Comparison of ENCODE assay signal across 20 mouse cellular contexts in the genomic region with DNA sequence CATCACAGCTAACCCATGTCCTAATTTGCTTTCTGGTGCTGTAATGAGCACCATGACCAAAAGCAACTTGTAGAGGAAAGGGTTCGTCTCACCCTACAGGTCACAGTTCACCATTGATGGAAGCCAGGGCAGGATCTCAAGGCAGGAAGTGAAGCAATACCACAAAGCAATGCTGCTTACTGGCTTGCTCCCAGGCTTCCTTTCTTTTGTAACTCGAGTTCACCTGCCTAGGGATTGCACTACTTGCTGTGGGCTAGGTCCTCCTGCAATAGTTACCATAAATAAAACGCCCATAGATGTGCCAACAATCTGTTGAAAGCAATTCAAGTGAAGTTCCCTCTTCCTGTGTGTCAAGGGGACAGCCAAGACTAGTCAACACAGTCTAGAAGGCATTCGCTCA.
DNase-seq lines count a peak whose midpoint lies in the region; ATAC-seq and TF ChIP-seq lines count a peak whose summit lies in the region.
"Had no signal": no experiment of that assay in that cellular context is flagged by ENCODE, and none has a peak within 500 bp of the region (broad histone marks: within the 10 kb centered on the region; RNA-seq: fewer than 3 reads in every experiment).

No protein-coding gene starts in this region.

- H3K4me1 ChIP-seq in liver, postnatal 0 days (ENCODE audit: insufficient read depth), result no peaks in the 10 kb centered on the region
- no peaks in the 10 kb centered on the region for H3K4me1 ChIP-seq in heart, adult 2 months (ENCODE audit: control insufficient read depth, insufficient read depth, low read length)
- H3K4me1 ChIP-seq: forebrain, embryonic 12.5 days; heart, embryonic 10.5 days had no signal

- intact Hi-C loops in heart, adult 2 months (cut with DNase I), result no loop called here

- TF ChIP-seq EP300 in liver, postnatal 0 days (IDR thresholded peaks at IDR 0.05; ENCODE audit: low read depth), result peak; percentile 51
- TF ChIP-seq EP300 in heart, adult 2 months (IDR thresholded peaks at IDR 0.05; ENCODE audit: insufficient read depth, low read depth, low read length), result no peak

- no peak overlapping the region for H3K9ac ChIP-seq in liver, postnatal 0 days (replicated peaks)
- no peak overlapping the region for H3K9ac ChIP-seq in heart, adult 2 months (ENCODE audit: low read depth, low read length)
- H3K9ac ChIP-seq: embryonic facial prominence, embryonic 12.5 days; forebrain, embryonic 12.5 days; hindbrain, embryonic 13.5 days had no signal

- no peak for DNase-seq in liver, postnatal 0 days
- no peak for DNase-seq in liver
- peak; percentile 85 for DNase-seq in gonadal fat pad, adult 2 months (ENCODE audit: low read depth)
- no peak for DNase-seq in right cerebral cortex, postnatal 10 days (ENCODE audit: low spot score in 2 of 2)
- DNase-seq in heart, adult 11 months, result no peak
- DNase-seq in heart, adult 2 months, result no peak
- DNase-seq: adrenal gland, adult 2 months; adrenal gland, postnatal 36 days; cerebellum, adult 11-12 months; cerebellum, adult 9-11 months; gastrocnemius, postnatal 10 days; heart, postnatal 10 days; heart, postnatal 4 days had no signal

- H3K9me3 ChIP-seq in liver, postnatal 0 days (ENCODE audit: low read length), result no peaks in the 10 kb centered on the region
- H3K9me3 ChIP-seq: embryonic facial prominence, embryonic 12.5 days; forebrain, embryonic 12.5 days; heart, embryonic 10.5 days; hindbrain, embryonic 13.5 days had no signal

- no peak overlapping the region for H3K4me3 ChIP-seq in liver, postnatal 0 days (ENCODE audit: low read depth, low read length)
- no peak overlapping the region for H3K4me3 ChIP-seq in heart, adult 2 months
- H3K4me3 ChIP-seq: embryonic facial prominence, embryonic 12.5 days; forebrain, embryonic 12.5 days; heart, embryonic 10.5 days; hindbrain, embryonic 13.5 days had no signal

- no peak for TF ChIP-seq POLR2A in heart, adult 2 months (IDR thresholded peaks at IDR 0.05; ENCODE audit: insufficient read depth, low read depth, low read length)

- ATAC-seq in liver, postnatal 0 days, result peak; percentile 50; the same call in 1 of the 2 replicates
- peak; percentile 80 for ATAC-seq in megakaryocyte progenitor cell, adult 5-6 weeks (replicated peaks; ENCODE audit: poor library complexity)
- ATAC-seq: forebrain, embryonic 16.5 days; hindbrain, postnatal 0 days had no signal

- TF ChIP-seq CTCF in liver, postnatal 0 days (IDR thresholded peaks at IDR 0.05; ENCODE audit: low read depth), result no peak
- TF ChIP-seq CTCF in heart, adult 2 months (IDR thresholded peaks at IDR 0.05), result no peak

- H3K79me2 ChIP-seq in heart, adult 2 months (replicated peaks; ENCODE audit: control insufficient read depth, insufficient read depth, low read length), result no peaks in the 10 kb centered on the region

- H3K27me3 ChIP-seq in liver, postnatal 0 days (ENCODE audit: insufficient read depth, low read length), result no peaks in the 10 kb centered on the region
- no peaks in the 10 kb centered on the region for H3K27me3 ChIP-seq in heart, adult 2 months (ENCODE audit: control insufficient read depth, insufficient read depth, low read length)
- H3K27me3 ChIP-seq: embryonic facial prominence, embryonic 12.5 days; hindbrain, embryonic 13.5 days had no signal

- no peaks in the 10 kb centered on the region for H3K36me3 ChIP-seq in liver, postnatal 0 days (replicated peaks; ENCODE audit: insufficient read depth, low read length)
- no peaks in the 10 kb centered on the region for H3K36me3 ChIP-seq in heart, adult 2 months (ENCODE audit: control insufficient read depth, insufficient read depth, low read length)
- H3K36me3 ChIP-seq: embryonic facial prominence, embryonic 12.5 days; forebrain, embryonic 12.5 days; heart, embryonic 10.5 days; hindbrain, embryonic 13.5 days had no signal

- H3K4me2 ChIP-seq in liver, postnatal 0 days (ENCODE audit: low read depth, low read length), result no peak overlapping the region
- H3K4me2 ChIP-seq: embryonic facial prominence, embryonic 12.5 days; forebrain, embryonic 12.5 days; hindbrain, embryonic 13.5 days had no signal

- WGBS in liver, postnatal 0 days (ENCODE audit: insufficient replicate concordance), result 28% methylated on average over 4 of the region's 4 CpGs
- WGBS in heart, adult 2 months, result 34% methylated on average over 4 of the region's 4 CpGs

- no peak overlapping the region for H3K27ac ChIP-seq in liver, postnatal 0 days (ENCODE audit: low read depth)
- no peak overlapping the region for H3K27ac ChIP-seq in heart, adult 2 months
- H3K27ac ChIP-seq: embryonic facial prominence, embryonic 12.5 days; forebrain, embryonic 12.5 days; heart, embryonic 10.5 days; hindbrain, embryonic 13.5 days; hindbrain, postnatal 0 days had no signal
